Mouse (Mus musculus) CH12.LX (cell line): ENCODE data around the gene Cald1. TPM values are rescaled to one million over a fixed set of nuclear protein-coding genes. Genes with fewer than 3 reads are reported as not detected.

ENCODE experiments used
- DNase-seq: peaks from one replicate; pipeline ENCODE4 v3.0.0-alpha.2; 2013; ENCODE audit errors: extremely low read depth
- H3K27ac ChIP-seq: 2 replicates; pipeline ENCODE4 v1.5.1; 2012; ENCODE audit warnings: low read depth, mild to moderate bottlenecking, control low read depth, moderate library complexity; ENCODE audit not compliant: insufficient read depth
- H3K27me3 ChIP-seq: replicated peaks from 2 replicates; pipeline ENCODE3; 2012; ENCODE audit warnings: inconsistent platforms
- H3K36me3 ChIP-seq, 2 experiments: replicated peaks in 1 of 2; 2 replicates each; pipeline versions ENCODE3 to v1.6.1; 2012; ENCODE audit warnings: inconsistent platforms in 1 of 2, low read length in 1 of 2, mild to moderate bottlenecking in 1 of 2, mixed read lengths in 1 of 2, moderate library complexity in 1 of 2; ENCODE audit not compliant: control insufficient read depth in 1 of 2, insufficient read depth in 1 of 2
- H3K4me1 ChIP-seq, 2 experiments: 2 replicates each; pipeline ENCODE4 v1.6.1; 2012; ENCODE audit warnings: inconsistent platforms in 1 of 2, moderate library complexity in 1 of 2; ENCODE audit not compliant: insufficient read depth in 2 of 2, control insufficient read depth in 1 of 2
- H3K4me2 ChIP-seq: 2 replicates; pipeline ENCODE4 v1.6.1; 2012; ENCODE audit warnings: low read depth, mild to moderate bottlenecking, control low read depth; ENCODE audit not compliant: poor library complexity, insufficient read depth, severe bottlenecking
- H3K4me3 ChIP-seq, 3 experiments: fragments of 150-350 bp in 1 of 3; sonication (generic) in 1 of 3; replicated peaks in 1 of 3; 2 replicates each; pipeline versions ENCODE3 to v1.5.1; 2011 to 2012; ENCODE audit warnings: low read depth in 2 of 3, low read length in 2 of 3, mild to moderate bottlenecking in 2 of 3, moderate library complexity in 2 of 3, control low read depth in 1 of 3, improper control_type of control experiment in 1 of 3, inconsistent platforms in 1 of 3, mixed read lengths in 1 of 3; ENCODE audit not compliant: poor library complexity in 1 of 3
- H3K79me2 ChIP-seq: replicated peaks from 2 replicates; pipeline ENCODE4 v1.6.1; 2012; ENCODE audit warnings: mild to moderate bottlenecking, moderate library complexity; ENCODE audit not compliant: control insufficient read depth, poor library complexity, insufficient read depth, severe bottlenecking; ENCODE audit errors: extremely low read depth
- H3K9ac ChIP-seq: 2 replicates; pipeline ENCODE4 v1.6.1; 2012; ENCODE audit warnings: low read depth, mild to moderate bottlenecking, control low read depth, moderate library complexity; ENCODE audit not compliant: insufficient read depth
- H3K9me3 ChIP-seq: replicated peaks from 2 replicates; pipeline ENCODE3; 2012; ENCODE audit warnings: low read length, inconsistent platforms, mixed read lengths
- CTCF ChIP-seq, 2 experiments: IDR thresholded peaks in 1 of 2; conservative IDR thresholded peaks in 1 of 2; 2 replicates each; pipeline ENCODE4 v1.5.1; 2011 to 2012; ENCODE audit warnings: low read depth in 2 of 2, low read length in 2 of 2, improper control_type of control experiment in 1 of 2, inconsistent platforms in 1 of 2, mild to moderate bottlenecking in 1 of 2, moderate library complexity in 1 of 2
- ELF1 ChIP-seq: IDR thresholded peaks from 2 replicates; pipeline ENCODE4 v1.6.1; 2014; ENCODE audit warnings: low read depth, mild to moderate bottlenecking, inconsistent platforms, low read length, improper control_type of control experiment
- ETS1 ChIP-seq: conservative IDR thresholded peaks from 2 replicates; pipeline ENCODE4 v1.6.1; 2012; ENCODE audit warnings: low read depth, mild to moderate bottlenecking, inconsistent platforms, low read length, improper control_type of control experiment, moderate library complexity
- HCFC1 ChIP-seq: IDR thresholded peaks from 2 replicates; pipeline ENCODE4 v1.6.1; 2012; ENCODE audit warnings: low read depth, mild to moderate bottlenecking, inconsistent platforms, low read length, improper control_type of control experiment
- JUN ChIP-seq: IDR thresholded peaks from 2 replicates; pipeline ENCODE4 v1.6.1; 2011; ENCODE audit warnings: low read depth, mild to moderate bottlenecking, low read length, improper control_type of control experiment, moderate library complexity; ENCODE audit not compliant: insufficient read depth
- KAT2A ChIP-seq: IDR thresholded peaks from 2 replicates; pipeline ENCODE4 v1.6.1; 2012; ENCODE audit warnings: low read length, improper control_type of control experiment, inconsistent platforms; ENCODE audit not compliant: insufficient replicate concordance
- MAZ ChIP-seq: IDR thresholded peaks from 2 replicates; pipeline ENCODE4 v1.6.1; 2012; ENCODE audit warnings: low read depth, mild to moderate bottlenecking, inconsistent platforms, low read length, improper control_type of control experiment, moderate library complexity
- MYC ChIP-seq: IDR thresholded peaks from 2 replicates; pipeline ENCODE4 v1.6.1; 2011; ENCODE audit warnings: low read depth, mild to moderate bottlenecking, improper control_type of control experiment, low read length
- PAX5 ChIP-seq: IDR thresholded peaks from 2 replicates; pipeline ENCODE4 v1.6.1; 2012; ENCODE audit warnings: low read length, inconsistent platforms, mixed read lengths
- POLR2A ChIP-seq: IDR thresholded peaks from 2 replicates; pipeline ENCODE4 v1.6.1; 2011; ENCODE audit warnings: low read depth, mild to moderate bottlenecking, improper control_type of control experiment, low read length
- RAD21 ChIP-seq: IDR thresholded peaks from 2 replicates; pipeline ENCODE4 v1.6.1; 2011; ENCODE audit warnings: low read depth, mild to moderate bottlenecking, low read length, improper control_type of control experiment, moderate library complexity
- RCOR1 ChIP-seq: conservative IDR thresholded peaks from 2 replicates; pipeline ENCODE4 v1.6.1; 2012; ENCODE audit warnings: low read depth, mild to moderate bottlenecking, inconsistent platforms, low read length, improper control_type of control experiment
- SIN3A ChIP-seq: IDR thresholded peaks from 2 replicates; pipeline ENCODE4 v1.6.1; 2012; ENCODE audit warnings: low read length, improper control_type of control experiment, inconsistent platforms
- SMC3 ChIP-seq: IDR thresholded peaks from 2 replicates; pipeline ENCODE4 v1.6.1; 2011; ENCODE audit warnings: low read depth, low read length, improper control_type of control experiment
- TBP ChIP-seq: conservative IDR thresholded peaks from 2 replicates; pipeline ENCODE4 v1.6.1; 2011; ENCODE audit warnings: low read depth, low read length, improper control_type of control experiment
- TCF12 ChIP-seq: IDR thresholded peaks from 2 replicates; pipeline ENCODE4 v1.6.1; 2014; ENCODE audit warnings: low read depth, mild to moderate bottlenecking, inconsistent platforms, low read length, improper control_type of control experiment
- UBTF ChIP-seq: IDR thresholded peaks from 2 replicates; pipeline ENCODE4 v1.6.1; 2012; ENCODE audit warnings: low read depth, mild to moderate bottlenecking, inconsistent platforms, low read length, improper control_type of control experiment, moderate library complexity
- ZC3H11A ChIP-seq: IDR thresholded peaks from 2 replicates; pipeline ENCODE4 v1.6.1; 2012; ENCODE audit warnings: low read depth, mild to moderate bottlenecking, inconsistent platforms, low read length, improper control_type of control experiment
- dilution Hi-C: fragments of 300-500 bp; cut with MboI; formaldehyde crosslinking; loops from 2 replicates; pipeline ENCODE4 v1.14.3; 2020; ENCODE audit warnings: low sequenced_read_pairs; ENCODE audit not compliant: extremely low pct_unique_long_range_greater_than_20kb, extremely low pct_ligation_motif_present
- in situ Hi-C: fragments of 300-500 bp; cut with MboI; formaldehyde crosslinking; loops from 3 replicates; pipeline ENCODE4 v1.14.3; 2019; ENCODE audit warnings: low sequenced_read_pairs, low pct_ligation_motif_present, low pct_unique_long_range_greater_than_20kb, mixed read lengths
- polyA plus RNA-seq: library from polyadenylated mRNA; unstranded; fragments of >175 nt; gene quantifications from 2 replicates; pipeline ENCODE4 v1.2.1, GENCODE M21; 2012; ENCODE audit warnings: low read depth; ENCODE audit not compliant: insufficient read length
- total RNA-seq, 2 experiments: library from RNA; depleted of rRNA; stranded (reverse); fragments of 300-350 nt in 1 of 2; fragments of >200 nt in 1 of 2; gene quantifications; 2 replicates each; pipeline ENCODE4 v1.2.3; 2012 to 2014

Gene Cald1
- total and polyA plus RNA-seq, 3 experiments = 0.55 to 4.0 (median 1.1) TPM

DNA sequence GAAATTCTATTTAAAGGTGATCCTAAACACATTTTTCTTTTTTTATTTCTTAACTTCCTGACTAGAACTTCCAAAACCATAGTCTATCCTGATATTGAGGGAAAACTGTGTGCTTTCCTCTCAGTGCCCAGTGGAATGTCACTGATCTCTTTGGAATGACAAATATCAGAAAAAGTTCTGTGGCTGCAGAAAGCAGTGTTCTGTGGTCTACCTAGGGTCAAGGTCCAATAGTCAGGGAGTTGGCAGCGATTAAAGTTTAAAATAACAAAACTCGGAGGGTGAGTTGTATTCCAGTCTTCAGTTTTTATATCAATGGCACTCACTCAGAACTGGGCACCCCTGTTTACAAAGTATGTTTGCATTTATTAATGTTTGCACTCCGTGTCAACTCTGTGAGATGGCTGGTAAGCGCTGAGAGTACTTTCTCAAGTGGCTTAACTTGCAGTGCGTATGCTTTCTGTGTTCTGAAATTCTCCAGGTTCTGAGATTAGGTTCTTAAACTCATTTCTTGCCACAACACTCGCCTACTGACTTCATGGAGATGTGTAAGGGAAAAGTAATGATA lies 18.7 kb upstream of the Cald1 start:
- DNase-seq = no peak
- no peaks in the 10 kb centered on the region for H3K27me3 ChIP-seq
- H3K4me1 ChIP-seq = peaks cover 0 to 3% of the 10 kb centered on the region in 2 experiments; a peak in 1 of 4 replicates
- no peak overlapping the region for H3K4me2 ChIP-seq
- dilution Hi-C loops (no loop called here), in situ Hi-C loops (no loop called here)
- H3K4me3 ChIP-seq = no peak overlapping the region
- H3K27ac ChIP-seq = no peak overlapping the region
- TF ChIP-seq POLR2A (no peak), RAD21 (no peak), CTCF (conservative IDR thresholded peaks at IDR 0.05 in 1 of 2, IDR thresholded peaks at IDR 0.05 in 1 of 2; ENCODE audit: low read depth in 2 of 2, low read length in 2 of 2) (no peak), MAZ (no peak)
- TF ChIP-seq, all 38 proteins: peak for 0
- Histone ChIP-seq H3K9ac (no peak overlapping the region), H3K36me3 (no peaks in the 10 kb centered on the region), H3K79me2 (no peaks in the 10 kb centered on the region), H3K9me3 (no peaks in the 10 kb centered on the region)

DNA sequence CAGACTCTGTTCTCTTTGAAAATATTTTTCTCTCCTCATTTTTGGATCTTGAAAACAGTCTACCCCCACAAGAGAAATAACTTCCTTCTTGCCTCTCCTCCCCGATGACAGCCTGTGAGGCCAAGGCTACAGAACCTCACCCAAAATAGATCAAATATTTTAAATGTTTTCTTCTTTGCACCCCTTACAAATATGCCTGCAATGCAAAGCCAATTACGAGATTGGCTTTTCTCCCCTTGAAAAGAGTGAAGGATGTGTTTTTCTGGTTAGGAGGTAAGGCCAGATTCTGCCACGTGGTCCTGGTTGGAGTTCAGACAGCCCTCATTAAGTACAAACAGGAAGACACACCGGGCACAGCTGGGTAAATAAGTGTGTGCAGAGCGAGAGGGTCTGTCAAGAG lies 14.9 kb upstream of the Cald1 start:
- Histone ChIP-seq H3K79me2 (no peaks in the 10 kb centered on the region), H3K9me3 (no peaks in the 10 kb centered on the region), H3K4me3 (no peak overlapping the region), H3K9ac (no peak overlapping the region), H3K27ac (no peak overlapping the region), H3K27me3 (no peaks in the 10 kb centered on the region), H3K36me3 (no peaks in the 10 kb centered on the region), H3K4me2 (no peak overlapping the region), H3K4me1 (no peaks in the 10 kb centered on the region)
- DNase-seq = no peak
- in situ Hi-C loops = no loop called here
- no peak for TF ChIP-seq TBP
- TF ChIP-seq MYC = 0 out of 2 replicates have a peak, but pooled peaks have one; percentile 19
- TF ChIP-seq KAT2A = no peak
- no peak for TF ChIP-seq TCF12
- TF ChIP-seq JUN = no peak
- no peak for TF ChIP-seq UBTF
- dilution Hi-C loops = no loop called here

DNA sequence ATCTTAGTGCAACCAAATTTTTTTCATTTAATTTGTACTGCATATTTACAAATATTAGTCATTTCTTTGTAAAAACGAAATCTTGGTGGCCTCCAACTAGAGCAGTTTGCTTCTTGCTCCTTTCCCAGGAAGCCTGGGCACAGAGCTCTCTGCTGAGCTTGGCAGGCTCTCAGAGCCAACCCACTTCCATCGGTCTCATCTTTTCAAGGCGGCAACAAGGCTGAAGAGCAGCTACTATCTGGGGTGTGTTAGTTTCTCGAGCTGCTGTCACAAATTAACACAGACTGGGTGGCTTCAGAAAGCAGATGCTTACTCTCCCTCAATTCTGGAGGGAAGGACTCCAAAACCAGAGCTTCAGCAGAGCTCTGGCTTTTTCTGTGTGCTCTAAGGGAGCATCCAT lies 10.2 kb upstream of the Cald1 start:
- TF ChIP-seq SIN3A (no peak), ETS1 (no peak), PAX5 (no peak), ZC3H11A (no peak), RCOR1 (no peak), HCFC1 (no peak), ELF1 (no peak), CTCF (conservative IDR thresholded peaks at IDR 0.05 in 1 of 2, IDR thresholded peaks at IDR 0.05 in 1 of 2; ENCODE audit: low read depth in 2 of 2, low read length in 2 of 2) (no peak), SMC3 (no peak), UBTF (no peak), MYC (no peak)
- H3K79me2 ChIP-seq = no peaks in the 10 kb centered on the region
- H3K36me3 ChIP-seq = no peaks in the 10 kb centered on the region
- no peak for DNase-seq
- no peak overlapping the region for H3K27ac ChIP-seq
- peaks cover 0 to 6% of the 10 kb centered on the region in 2 experiments; a peak in 2 of 4 replicates for H3K4me1 ChIP-seq
- H3K4me2 ChIP-seq = no peak overlapping the region
- dilution Hi-C loops = no loop called here
- in situ Hi-C loops = no loop called here
- no peaks in the 10 kb centered on the region for H3K27me3 ChIP-seq
- no peak overlapping the region for H3K9ac ChIP-seq
- H3K4me3 ChIP-seq = no peak overlapping the region
- peaks cover 3% of the 10 kb centered on the region for H3K9me3 ChIP-seq
